Mouse (Mus musculus): ENCODE measurements around the gene 4930503B20Rik.

GRCm38 (mm10) chr3:146683095-146683494 lies 32.0 kb upstream of the 4930503B20Rik start:
- TF ChIP-seq TAL1 (IDR thresholded peaks at IDR 0.05; ENCODE audit: low read length) = no peak
- no peak for TF ChIP-seq GATA1 (IDR thresholded peaks at IDR 0.05; ENCODE audit: low read length)
